Mouse (Mus musculus) left cerebral cortex, postnatal 4 days (tissue): ENCODE results near the gene Gli2. TPM values are rescaled to one million over a fixed set of nuclear protein-coding genes. Genes with fewer than 3 reads are reported as not detected.
A peak's percentile ranks its signal among the peaks of the same experiment; 100 is the strongest.

Experiments used
- DNase-seq: peaks from one replicate; pipeline ENCODE4 v3.0.0-alpha.2; 2022
- intact Hi-C: fragments of 180-260 bp; cut with DNase I; formaldehyde crosslinking; loops from one replicate; pipeline ENCODE4 v1.15.1; 2025
- total RNA-seq, 2 experiments: library from RNA; stranded (reverse); gene quantifications; 2 replicates each; pipeline ENCODE4 v1.2.3; 2021

The Gli2 gene
- total RNA-seq, 2 experiments from 2014 or later: 2.9 to 3.3 TPM

- intact Hi-C loops: no loop called here
These were observed 49.5 kb downstream of the Gli2 start for GRCm38 (mm10) chr1:119003852-119004398.

DNA sequence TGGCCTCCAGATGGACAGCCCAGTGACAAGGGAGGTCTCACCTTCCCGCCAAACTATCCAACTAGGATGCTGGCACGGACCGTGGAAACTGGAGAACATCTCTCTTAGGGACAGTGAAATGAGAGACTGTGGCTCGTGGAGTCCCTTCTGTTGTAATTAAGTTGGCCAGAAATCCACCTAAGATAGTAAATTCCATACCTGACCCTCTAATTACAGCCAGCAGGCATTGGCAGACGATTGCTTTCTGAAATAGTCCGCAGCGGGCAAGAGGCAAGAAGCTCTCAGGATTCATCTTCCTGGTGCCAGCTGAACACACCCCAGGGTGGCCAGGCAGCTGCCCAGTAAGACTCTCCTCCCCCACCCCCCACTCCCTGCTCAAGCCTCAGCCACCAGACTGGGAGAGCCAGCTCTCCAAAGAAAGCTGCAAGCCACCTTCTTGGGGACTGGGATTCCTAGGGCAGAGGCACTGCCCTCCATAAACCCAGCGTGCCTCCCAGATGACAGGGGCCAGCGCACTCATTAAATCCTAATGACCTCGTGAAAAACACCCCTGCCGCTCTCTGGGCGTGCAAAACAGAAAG is 51.9 kb downstream of the Gli2 start:
- DNase-seq: peak; percentile 93

More at GRCm38 (mm10) chr1:119003852-119004398, 49.5 kb downstream of the Gli2 start:
- no peak for DNase-seq

DNA sequence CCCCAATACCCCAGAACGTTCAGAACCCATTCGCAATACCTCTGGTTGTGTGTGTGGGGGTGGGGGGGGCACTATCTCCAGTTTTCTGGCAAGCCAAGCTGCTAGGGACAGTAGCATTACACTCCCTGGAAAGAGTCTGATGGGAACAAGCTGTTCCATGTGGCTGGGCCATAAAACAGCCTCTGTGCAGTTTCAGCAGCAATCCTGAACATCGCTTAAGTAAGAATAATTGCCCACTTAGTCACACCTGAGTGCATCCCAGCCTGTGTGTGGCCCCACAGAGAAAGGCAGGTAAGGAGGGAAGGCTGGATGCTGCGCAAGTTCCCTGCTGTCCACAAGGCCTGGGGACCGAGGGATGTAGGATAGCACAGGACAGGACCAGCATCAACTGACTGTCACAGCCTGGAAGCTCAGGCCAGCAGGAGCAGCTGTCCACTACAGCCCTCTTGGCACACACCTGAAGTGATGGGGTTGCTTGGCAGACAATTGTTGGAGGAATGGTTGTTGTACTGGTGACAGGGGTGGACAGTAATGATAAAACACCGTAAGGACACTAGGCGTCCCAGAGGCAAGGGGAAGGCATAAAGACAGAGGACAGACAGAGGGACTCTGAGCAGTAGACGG is 58.8 kb downstream of the Gli2 start:
- intact Hi-C loops: no loop called here
- no peak for DNase-seq

More for the DNA sequence above, 51.9 kb downstream of the Gli2 start:
- intact Hi-C loops: no loop called here

- no peak for DNase-seq
- intact Hi-C loops: no loop called here
These were observed 59.6 kb downstream of the Gli2 start for GRCm38 (mm10) chr1:118993775-118994174.

DNA sequence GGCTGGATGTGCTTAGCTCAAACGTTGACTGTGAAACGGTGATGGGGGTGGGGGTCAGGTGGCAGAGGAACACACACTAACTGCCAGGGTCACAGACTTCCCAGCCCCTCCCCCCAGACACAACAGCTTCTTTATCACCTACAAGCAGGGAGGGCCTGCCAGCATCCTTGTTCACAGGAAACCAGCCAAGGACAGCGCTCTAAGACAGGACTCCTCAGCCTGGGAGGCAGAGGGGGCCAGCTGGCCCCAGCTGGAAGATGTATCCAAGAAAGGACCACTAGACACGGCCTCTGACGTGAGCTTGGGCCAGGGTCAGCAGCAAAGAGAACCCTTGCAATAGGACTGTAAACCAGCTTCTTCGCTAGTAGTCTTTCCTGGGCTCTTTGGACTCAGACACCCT is 65.1 kb downstream of the Gli2 start:
- DNase-seq: peak; percentile 18
- intact Hi-C loops: no loop called here

- intact Hi-C loops: no loop called here
- peak; percentile 39 for DNase-seq
These were observed 65.9 kb downstream of the Gli2 start for GRCm38 (mm10) chr1:118987538-118987937.

- intact Hi-C loops: no loop called here
These were observed 70.0 kb downstream of the Gli2 start for GRCm38 (mm10) chr1:118983389-118983788.

DNA sequence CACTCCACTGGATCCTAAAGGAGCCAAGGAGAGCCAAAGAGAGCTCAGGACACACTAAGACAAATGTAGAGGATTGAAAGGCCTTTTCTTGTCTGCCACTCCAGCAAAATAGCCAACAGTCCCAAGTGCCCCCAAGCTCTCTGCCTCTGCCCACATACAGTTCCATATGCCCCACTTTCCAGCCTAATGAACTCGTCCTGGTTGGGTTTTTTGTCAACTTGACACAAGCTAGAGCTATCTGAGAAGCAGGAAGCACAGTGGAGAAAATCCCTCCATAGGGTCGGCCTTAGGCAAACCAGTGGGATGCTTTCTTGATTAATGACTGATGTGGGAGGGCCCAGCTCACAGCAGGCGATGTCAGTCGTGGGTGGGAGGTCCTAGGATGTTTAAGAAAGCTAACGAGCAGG is 70.6 kb downstream of the Gli2 start:
- intact Hi-C loops: no loop called here
- DNase-seq: peak; percentile 44

More at GRCm38 (mm10) chr1:118983389-118983788, 70.0 kb downstream of the Gli2 start:
- no peak for DNase-seq

GRCm38 (mm10) chr1:118981943-118982804 is 71.2 kb downstream of the Gli2 start:
- DNase-seq: peak; percentile 96
- intact Hi-C loops: no loop called here

GRCm38 (mm10) chr1:118980636-118981035 is 72.8 kb downstream of the Gli2 start:
- peak; percentile 79 for DNase-seq
- intact Hi-C loops: no loop called here

DNA sequence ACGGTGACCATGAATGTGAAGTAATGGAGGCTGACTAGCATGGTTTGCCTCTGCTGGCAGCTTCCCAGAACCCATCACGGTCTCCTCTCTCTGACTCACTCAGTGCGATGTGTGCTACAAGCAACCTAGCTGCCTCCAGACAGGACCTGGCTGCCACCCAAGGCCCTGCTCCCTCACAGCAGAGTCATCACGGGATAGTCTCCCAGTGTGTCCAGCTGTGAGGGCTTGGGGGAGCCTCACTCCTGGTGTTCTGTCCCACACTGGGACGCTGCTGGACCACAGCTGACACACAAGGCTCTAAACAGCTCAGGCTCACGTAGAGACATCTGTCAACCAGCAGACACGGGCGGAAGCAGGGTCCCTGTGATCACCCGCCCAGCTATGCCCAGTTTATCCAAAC is 76.8 kb downstream of the Gli2 start:
- DNase-seq: peak; percentile 83
- intact Hi-C loops: no loop called here

DNA sequence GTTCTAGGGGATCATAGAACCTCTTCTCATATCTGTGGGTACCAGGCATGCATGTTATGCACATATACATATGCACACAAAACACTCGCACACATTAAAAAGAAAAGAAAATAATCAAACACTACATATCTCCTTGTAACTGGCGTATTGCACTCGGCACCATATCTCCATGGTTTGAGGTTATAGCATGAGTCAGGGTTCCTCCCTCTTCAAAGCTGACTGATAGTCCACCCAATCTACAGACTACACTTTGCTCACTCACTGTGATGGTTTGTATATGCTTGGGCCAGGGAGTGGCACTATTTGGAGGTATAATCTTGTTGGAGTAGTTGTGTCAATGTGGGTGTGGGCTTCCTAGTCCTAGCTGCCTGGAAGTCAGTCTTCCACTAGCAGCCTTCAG is 78.0 kb downstream of the Gli2 start:
- intact Hi-C loops: no loop called here

GRCm38 (mm10) chr1:118970068-118970467 is 83.4 kb downstream of the Gli2 start:
- DNase-seq: no peak
- intact Hi-C loops: no loop called here

More for the DNA sequence above, 78.0 kb downstream of the Gli2 start:
- no peak for DNase-seq

DNA sequence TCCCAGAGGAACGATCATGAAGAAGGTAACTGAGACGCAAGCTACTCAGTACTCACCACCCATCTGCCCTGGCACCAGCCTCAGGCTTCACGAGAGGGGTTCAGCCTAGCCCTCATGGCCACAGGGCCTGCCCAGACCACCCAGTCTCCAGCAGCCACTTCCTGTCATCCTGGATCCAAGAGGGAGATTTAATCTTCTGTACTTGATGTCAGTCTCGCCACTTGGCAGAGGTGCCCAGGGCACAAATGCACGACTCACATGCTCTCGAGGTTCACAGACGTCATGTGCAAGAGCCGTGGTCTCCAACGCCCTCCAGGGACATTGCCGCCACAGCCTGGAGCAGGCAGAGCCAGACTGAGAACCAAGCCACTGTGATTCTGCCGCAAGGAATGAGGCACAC is 84.0 kb downstream of the Gli2 start:
- peak; percentile 75 for DNase-seq
- intact Hi-C loops: no loop called here

DNA sequence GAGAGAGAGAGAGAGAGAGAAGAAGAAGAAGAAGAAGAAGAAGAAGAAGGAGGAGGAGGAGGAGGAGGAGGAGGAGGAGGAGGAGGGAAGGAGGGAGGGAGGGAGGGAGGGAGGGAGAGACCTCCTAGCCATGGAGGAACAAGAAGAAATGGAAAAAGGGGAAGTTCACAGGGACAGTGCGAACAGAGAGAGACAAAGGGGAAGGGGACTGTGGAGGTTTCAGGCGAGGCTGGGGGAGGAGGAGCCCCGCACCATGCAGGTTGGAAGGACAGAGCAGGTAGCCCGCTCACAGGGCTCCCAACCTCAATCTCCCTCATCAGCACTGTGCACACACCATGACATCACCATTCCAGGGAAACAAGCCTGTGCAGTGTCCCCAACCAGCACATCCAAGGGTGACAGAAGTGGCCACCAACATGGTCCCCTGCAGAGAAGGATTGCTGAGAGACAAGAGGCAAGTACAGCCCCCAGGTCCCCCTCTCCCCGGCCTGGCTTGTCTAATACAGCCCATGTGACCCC is 84.7 kb downstream of the Gli2 start:
- intact Hi-C loops: no loop called here
- DNase-seq: no peak

- no peak for DNase-seq
- intact Hi-C loops: no loop called here
These were observed 85.4 kb downstream of the Gli2 start for GRCm38 (mm10) chr1:118967976-118968375.

- intact Hi-C loops: no loop called here
- no peak for DNase-seq
These were observed 86.1 kb downstream of the Gli2 start for GRCm38 (mm10) chr1:118967281-118967680.

DNA sequence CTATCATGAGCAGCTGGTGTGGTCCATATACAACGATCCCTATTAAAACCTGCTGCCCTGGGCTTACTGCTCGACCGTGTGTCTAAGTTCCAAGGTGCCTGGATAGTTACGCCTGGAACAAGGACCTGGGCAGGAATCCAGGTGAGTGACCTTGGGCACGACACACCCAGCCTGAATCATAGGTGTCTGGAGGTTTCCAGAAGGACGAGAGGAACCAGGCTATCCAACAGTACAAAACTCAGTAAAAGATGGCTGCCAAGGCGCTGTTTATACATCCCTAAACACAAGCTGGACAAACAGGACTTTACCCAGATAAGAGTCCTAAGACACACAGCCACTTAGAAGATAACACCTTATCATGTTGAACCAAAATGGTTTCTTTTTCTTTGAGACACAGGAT is 94.8 kb downstream of the Gli2 start:
- intact Hi-C loops: no loop called here
- no peak for DNase-seq

GRCm38 (mm10) chr1:118955791-118956190 is 97.6 kb downstream of the Gli2 start:
- DNase-seq: no peak
- intact Hi-C loops: no loop called here

DNA sequence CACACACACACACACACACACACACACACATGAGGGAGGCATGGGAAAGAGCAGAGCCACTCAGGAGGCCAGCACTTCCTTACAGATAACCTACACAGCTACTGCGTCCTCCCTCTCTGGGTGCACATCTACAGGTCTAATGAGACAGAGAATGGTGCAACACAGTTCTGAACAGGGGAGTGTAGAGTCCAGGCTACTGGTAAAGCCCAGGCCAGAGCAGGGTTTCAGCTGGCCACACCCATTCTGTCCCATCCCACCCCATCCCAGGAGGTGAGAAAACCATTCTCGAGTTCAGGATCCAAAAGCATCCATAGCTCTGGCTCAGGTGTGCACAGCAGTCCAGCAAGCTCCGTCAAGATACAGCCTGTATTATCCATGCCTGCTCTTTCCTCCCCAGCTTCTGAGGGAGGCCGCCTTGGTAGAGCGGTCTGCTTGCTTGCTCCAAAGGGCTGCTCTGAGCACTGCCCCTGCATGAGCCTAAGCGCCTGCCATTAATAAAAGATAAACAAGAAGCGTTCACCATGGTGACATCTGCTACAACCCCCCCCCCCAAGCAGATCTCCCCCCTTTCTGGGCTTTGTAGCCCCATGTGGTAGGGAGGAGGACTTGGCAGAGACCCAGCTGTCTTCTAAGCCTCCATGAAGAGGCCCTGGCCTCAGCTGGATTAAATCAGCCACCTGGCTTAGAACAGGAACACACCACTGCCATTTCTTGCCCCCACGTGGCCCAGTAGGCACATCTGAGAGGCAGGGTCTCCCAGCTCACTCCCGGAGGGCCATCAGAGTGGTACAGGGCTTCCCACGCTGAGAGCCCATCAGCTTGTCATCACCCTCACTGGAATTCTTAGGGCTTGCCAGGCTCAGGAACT is 98.8 kb downstream of the Gli2 start:
- DNase-seq: peak; percentile 89
- intact Hi-C loops: no loop called here
